Mouse (Mus musculus) erythroblast, embryonic 14.5 days (primary cell): Measurements from ENCODE around the gene Rnf111. TPM values are rescaled to one million over a fixed set of nuclear protein-coding genes. Genes with fewer than 3 reads are reported as not detected.
"Not testable (repeated sequence)": the region's sequence is repeated elsewhere in the genome, so short reads cannot be mapped to it uniquely, and the experiment has no call there.

Source experiments
- H3K27me3 ChIP-seq: 2 replicates; pipeline ENCODE4 v1.6.1; 2012; ENCODE audit warnings: inconsistent platforms; ENCODE audit not compliant: control insufficient read depth
- H3K36me3 ChIP-seq: 2 replicates; pipeline ENCODE4 v1.6.1; 2012; ENCODE audit warnings: mild to moderate bottlenecking, inconsistent platforms; ENCODE audit not compliant: control insufficient read depth
- H3K4me1 ChIP-seq: 2 replicates; pipeline ENCODE4 v1.6.1; 2012; ENCODE audit warnings: inconsistent platforms; ENCODE audit not compliant: control insufficient read depth
- H3K4me3 ChIP-seq: replicated peaks from 2 replicates; pipeline ENCODE3; 2012; ENCODE audit warnings: moderate library complexity, mild to moderate bottlenecking, inconsistent platforms
- H3K9me3 ChIP-seq: 2 replicates; pipeline ENCODE4 v1.6.1; 2012; ENCODE audit warnings: low read length, inconsistent platforms, mixed read lengths; ENCODE audit not compliant: control insufficient read depth
- GATA1 ChIP-seq: IDR thresholded peaks from 2 replicates; pipeline ENCODE4 v1.6.1; 2012; ENCODE audit warnings: low read length, inconsistent platforms, mixed read lengths
- TAL1 ChIP-seq: IDR thresholded peaks from 3 replicates; pipeline ENCODE4 v1.6.1; 2012; ENCODE audit warnings: low read length, inconsistent platforms, mixed read lengths
- polyA plus RNA-seq: library from polyadenylated mRNA; stranded (reverse); fragments of >175 nt; gene quantifications from 2 replicates; pipeline ENCODE4 v1.2.3, GENCODE M21; 2012

The Rnf111 gene
- 0.17 and 0.18 TPM in 2 replicates for polyA plus RNA-seq

- no peak for TF ChIP-seq GATA1
- TF ChIP-seq TAL1: no peak
- peaks cover 13% of the 10 kb centered on the region for H3K36me3 ChIP-seq
- H3K4me3 ChIP-seq: peak within 1 kb of the TSS; percentile 98
- no peaks in the 10 kb centered on the region for H3K9me3 ChIP-seq
- peaks cover 17% of the 10 kb centered on the region for H3K4me1 ChIP-seq
- H3K27me3 ChIP-seq: peaks cover 12% of the 10 kb centered on the region
Measured at GRCm38 (mm10) chr9:70503626-70504041, at the start of gene Rnf111. TSS of gene Rnf111 (minus strand) at chr9:70503725.

GRCm38 (mm10) chr9:70552233-70552632 lies 48.7 kb upstream of the Rnf111 start:
- peaks cover 53% of the 10 kb centered on the region for H3K36me3 ChIP-seq

GRCm38 (mm10) chr9:70551524-70551923 lies 48.0 kb upstream of the Rnf111 start:
- TF ChIP-seq GATA1 (no peak), TAL1 (no peak)
- H3K36me3 ChIP-seq: peaks cover 54% of the 10 kb centered on the region

More at GRCm38 (mm10) chr9:70552233-70552632, 48.7 kb upstream of the Rnf111 start:
- not testable (repeated sequence) for H3K4me3 ChIP-seq, H3K9me3 ChIP-seq, H3K27me3 ChIP-seq, H3K4me1 ChIP-seq

GRCm38 (mm10) chr9:70548304-70548703 lies 44.8 kb upstream of the Rnf111 start:
- Histone ChIP-seq H3K4me1 (peaks cover 16% of the 10 kb centered on the region), H3K4me3 (no peak overlapping the region), H3K36me3 (peaks cover 50% of the 10 kb centered on the region), H3K27me3 (no peaks in the 10 kb centered on the region), H3K9me3 (no peaks in the 10 kb centered on the region)
- TF ChIP-seq TAL1 (no peak), GATA1 (no peak)

More at GRCm38 (mm10) chr9:70551524-70551923, 48.0 kb upstream of the Rnf111 start:
- peaks cover 2% of the 10 kb centered on the region; the same call in 1 of the 2 replicates for H3K4me1 ChIP-seq
- H3K27me3 ChIP-seq: no peaks in the 10 kb centered on the region
- no peak overlapping the region for H3K4me3 ChIP-seq
- H3K9me3 ChIP-seq: no peaks in the 10 kb centered on the region

GRCm38 (mm10) chr9:70546576-70546975 lies 43.1 kb upstream of the Rnf111 start:
- Histone ChIP-seq H3K4me1 (peaks cover 25% of the 10 kb centered on the region), H3K36me3 (peaks cover 38% of the 10 kb centered on the region)
- not testable (repeated sequence) for H3K9me3 ChIP-seq, H3K4me3 ChIP-seq, H3K27me3 ChIP-seq

DNA sequence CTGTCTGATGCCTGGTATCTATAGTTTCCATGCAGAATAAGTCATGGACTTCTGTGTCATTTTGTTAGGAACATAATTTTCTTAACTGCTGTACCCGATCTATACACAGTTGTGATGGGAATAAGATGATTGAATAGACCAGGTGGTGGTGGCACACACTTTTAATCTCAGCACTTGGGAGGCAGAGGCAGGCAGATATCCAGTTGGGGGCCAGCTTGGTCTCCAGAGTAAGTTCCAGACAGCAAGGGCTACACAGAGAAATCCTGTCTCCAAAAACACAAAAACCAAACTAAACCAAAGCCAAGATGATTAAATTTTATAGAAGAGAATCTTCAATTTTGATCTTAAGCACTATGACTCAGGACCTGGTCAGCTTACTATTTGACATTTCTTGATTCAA lies 41.3 kb upstream of the Rnf111 start:
- H3K27me3 ChIP-seq: no peaks in the 10 kb centered on the region
- H3K9me3 ChIP-seq: no peaks in the 10 kb centered on the region
- no peak for TF ChIP-seq GATA1
- no peak for TF ChIP-seq TAL1
- H3K4me3 ChIP-seq: no peak overlapping the region
- H3K4me1 ChIP-seq: peaks cover 27% of the 10 kb centered on the region
- H3K36me3 ChIP-seq: peaks cover 28% of the 10 kb centered on the region

GRCm38 (mm10) chr9:70543985-70544384 lies 40.5 kb upstream of the Rnf111 start:
- peaks cover 26% of the 10 kb centered on the region for H3K36me3 ChIP-seq
- H3K27me3 ChIP-seq: no peaks in the 10 kb centered on the region
- H3K4me3 ChIP-seq: peak overlapping the region; percentile 89
- H3K4me1 ChIP-seq: peaks cover 27% of the 10 kb centered on the region
- no peak for TF ChIP-seq TAL1
- no peak for TF ChIP-seq GATA1
- no peaks in the 10 kb centered on the region for H3K9me3 ChIP-seq

GRCm38 (mm10) chr9:70543048-70543880 lies 39.7 kb upstream of the Rnf111 start:
- H3K4me3 ChIP-seq: peak overlapping the region; percentile 89
- no peaks in the 10 kb centered on the region for H3K9me3 ChIP-seq
- peaks cover 27% of the 10 kb centered on the region for H3K4me1 ChIP-seq
- H3K36me3 ChIP-seq: peaks cover 20% of the 10 kb centered on the region
- TF ChIP-seq TAL1 (no peak), GATA1 (no peak)
- H3K27me3 ChIP-seq: no peaks in the 10 kb centered on the region

DNA sequence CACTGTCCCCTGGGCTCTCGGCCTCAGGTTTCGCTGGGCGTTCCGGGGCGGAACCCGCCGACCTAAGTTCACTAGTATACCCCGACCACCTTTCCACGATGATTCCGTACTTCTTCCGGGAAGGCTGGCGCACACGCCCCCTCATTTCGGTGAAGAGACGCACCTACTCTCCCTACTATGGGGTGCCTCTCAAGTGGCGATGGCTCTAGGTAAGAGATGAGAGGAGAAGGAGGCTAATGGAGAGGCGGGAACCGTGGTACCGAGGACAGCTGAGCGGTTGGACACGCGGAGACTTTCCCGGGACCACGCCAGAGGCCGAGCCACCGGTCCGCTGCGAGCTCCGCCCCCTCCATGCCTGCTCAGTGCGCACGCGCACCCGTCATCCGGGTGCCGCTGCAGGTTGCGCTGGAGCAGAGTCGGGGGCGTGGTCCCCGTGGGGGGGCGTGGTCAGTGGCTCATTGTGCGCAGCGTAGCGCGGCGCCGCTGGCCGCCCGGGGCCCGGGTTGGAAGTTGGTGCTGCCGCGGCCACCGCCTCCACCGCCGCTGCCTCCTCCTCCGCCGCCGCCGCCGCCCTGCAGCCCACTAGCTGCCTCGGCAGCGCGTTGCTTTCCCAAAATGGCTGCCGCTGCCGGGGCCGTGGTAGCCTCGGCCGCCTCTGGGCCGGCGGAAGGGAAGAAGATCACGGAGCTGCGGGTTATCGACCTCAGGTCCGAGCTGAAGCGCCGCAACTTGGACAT lies 38.9 kb upstream of the Rnf111 start, which contains the start of gene Sltm:
Gene Sltm, plus strand, starts transcription at position 450 of the 737 bp plus-strand sequence.
- Histone ChIP-seq H3K27me3 (no peaks in the 10 kb centered on the region), H3K36me3 (peaks cover 14% of the 10 kb centered on the region), H3K4me1 (peaks cover 27% of the 10 kb centered on the region), H3K9me3 (no peaks in the 10 kb centered on the region), H3K4me3 (peak within 1 kb of the TSS; percentile 89)
- TF ChIP-seq GATA1 (no peak), TAL1 (no peak)

- no peaks in the 10 kb centered on the region for H3K9me3 ChIP-seq
- H3K4me1 ChIP-seq: peaks cover 27% of the 10 kb centered on the region
- H3K36me3 ChIP-seq: peaks cover 7% of the 10 kb centered on the region
- no peak for TF ChIP-seq TAL1
- TF ChIP-seq GATA1: no peak
- no peaks in the 10 kb centered on the region for H3K27me3 ChIP-seq
- peak overlapping the region; percentile 89 for H3K4me3 ChIP-seq
Measured at GRCm38 (mm10) chr9:70541584-70541983, 38.1 kb upstream of the Rnf111 start.
